Mouse (Mus musculus): ENCODE data around the gene Vmn1r223. TPM values are rescaled to one million over a fixed set of nuclear protein-coding genes. Genes with fewer than 3 reads are reported as not detected.

The Vmn1r223 gene
- not detected for polyA plus RNA-seq (2017; shearing (Covaris generic))

DNA sequence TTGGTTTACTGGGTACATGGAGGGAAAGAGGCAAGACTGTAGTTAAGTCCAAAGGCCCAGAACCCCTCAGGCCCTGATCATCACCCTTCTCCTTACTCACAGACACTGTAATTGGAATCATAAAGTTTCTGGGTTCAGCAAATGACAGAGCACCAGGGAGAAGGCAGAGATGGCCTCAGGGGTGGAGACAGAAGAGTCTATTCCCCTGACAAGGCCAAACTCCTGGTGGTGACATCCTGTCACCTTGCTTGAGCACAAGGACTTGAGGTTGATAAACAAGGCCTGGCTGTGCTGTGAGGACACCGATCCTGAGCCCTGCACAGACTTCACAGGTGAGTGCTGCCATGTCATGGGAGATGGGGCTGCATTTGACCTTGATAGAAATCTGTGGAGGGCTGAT is at the start of gene Vmn1r223:
Gene Vmn1r223 (plus strand): TSS at position 301 of the 400 bp plus-strand sequence.

DNA sequence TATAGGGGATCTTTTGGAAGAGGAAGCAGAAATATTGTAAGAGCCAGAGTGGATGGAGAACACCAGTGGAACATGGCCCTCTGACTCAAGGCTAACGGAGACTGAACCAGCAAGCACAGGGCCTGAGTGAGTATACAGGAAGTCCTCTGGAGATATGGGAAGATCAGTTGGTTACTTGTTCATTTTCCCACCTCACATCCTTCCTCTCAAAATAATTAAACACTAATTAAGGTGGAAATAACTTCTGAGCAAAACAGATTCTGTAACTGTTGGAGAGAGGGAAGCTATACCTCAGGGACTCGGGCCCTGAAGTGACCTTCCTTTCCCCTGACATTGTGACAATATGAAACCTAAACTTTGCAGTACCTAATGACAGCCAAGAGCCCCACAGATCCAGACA is 33.1 kb upstream of the Vmn1r223 start, which contains the start of gene Vmn1r221:
Gene Vmn1r221 (plus strand): TSS at position 301 of the 400 bp plus-strand sequence.

DNA sequence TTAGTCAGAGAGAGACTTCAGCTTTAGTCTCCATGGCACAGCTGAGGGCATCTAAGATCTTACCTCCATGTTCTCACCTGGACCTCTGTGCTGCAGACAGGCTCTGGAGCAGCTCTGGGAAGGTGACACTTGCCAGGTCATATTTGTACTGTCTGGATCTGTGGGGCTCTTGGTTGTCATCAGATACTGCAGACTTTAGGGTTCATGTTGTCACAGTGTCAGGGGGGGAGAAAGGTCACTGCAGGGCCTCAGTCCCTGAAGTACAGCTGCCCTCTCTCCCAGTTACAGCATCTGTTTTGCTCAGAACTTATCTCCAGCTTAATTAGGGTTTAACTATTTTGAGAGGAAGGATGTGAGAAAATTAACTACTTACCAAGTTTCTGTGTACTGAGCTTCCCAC is 11.1 kb upstream of the Vmn1r223 start, which contains the start of gene Vmn1r222:
Gene Vmn1r222 (minus strand): TSS at position 101 of the 400 bp plus-strand sequence.

Other genes starting within 250 kb of the Vmn1r223 start
- not detected for gene Vmn1r213, start 239.5 kb upstream of the Vmn1r223 start, polyA plus RNA-seq (2017; shearing (Covaris generic))
- 0.08 TPM for gene Vmn1r214, start 216.7 kb upstream of the Vmn1r223 start, polyA plus RNA-seq (2017; shearing (Covaris generic))
- gene Vmn1r215, start 179.1 kb upstream of the Vmn1r223 start, polyA plus RNA-seq (2017; shearing (Covaris generic)), result not detected
- not detected for gene Vmn1r217, start 128.9 kb upstream of the Vmn1r223 start, polyA plus RNA-seq (2017; shearing (Covaris generic))
- gene Vmn1r218, start 114.0 kb upstream of the Vmn1r223 start, polyA plus RNA-seq (2017; shearing (Covaris generic)), result 0.02 TPM
- gene Vmn1r219, start 87.8 kb upstream of the Vmn1r223 start, polyA plus RNA-seq (2017; shearing (Covaris generic)), result not detected
- not detected for gene Vmn1r220, start 59.2 kb upstream of the Vmn1r223 start, polyA plus RNA-seq (2017; shearing (Covaris generic))
- gene Vmn1r221, start 33.0 kb upstream of the Vmn1r223 start, polyA plus RNA-seq (2017; shearing (Covaris generic)), result not detected
- gene Vmn1r222, start 11.2 kb upstream of the Vmn1r223 start, polyA plus RNA-seq (2017; shearing (Covaris generic)), result 0.07 TPM
- gene Zfp322a, start 122.1 kb downstream of the Vmn1r223 start, polyA plus RNA-seq (2017; shearing (Covaris generic)), result 25.9 TPM
- 12.4 TPM for gene Abt1, start 176.7 kb downstream of the Vmn1r223 start, polyA plus RNA-seq (2017; shearing (Covaris generic))
- gene Btn1a1, start 218.8 kb downstream of the Vmn1r223 start, polyA plus RNA-seq (2017; shearing (Covaris generic)), result 0.05 TPM
- gene Btn2a2, start 241.7 kb downstream of the Vmn1r223 start, polyA plus RNA-seq (2017; shearing (Covaris generic)), result not detected